Mouse (Mus musculus) 416B (cell line): ENCODE measurements around the gene Gm8127.
A peak's percentile ranks its signal among the peaks of the same experiment; 100 is the strongest.
"Not testable (repeated sequence)": the region's sequence is repeated elsewhere in the genome, so short reads cannot be mapped to it uniquely, and the experiment has no call there.

ENCODE experiments used
- DNase-seq: peaks from one replicate; pipeline ENCODE4 v3.0.0; 2011; ENCODE audit warnings: low read depth

Gene Gm8127

GRCm38 (mm10) chr14:43293503-43293902 lies at the start of gene Gm8127:
Gm8127 (minus strand) TSS chr14:43293832.
- DNase-seq, result not testable (repeated sequence)

GRCm38 (mm10) chr14:43337646-43338045 lies 44.0 kb upstream of the Gm8127 start:
- DNase-seq, result not testable (repeated sequence)

- DNase-seq, result not testable (repeated sequence)
Observed at GRCm38 (mm10) chr14:43331362-43331880, 37.8 kb upstream of the Gm8127 start.

- not testable (repeated sequence) for DNase-seq
Observed at GRCm38 (mm10) chr14:43328603-43329002, 35.0 kb upstream of the Gm8127 start.

- not testable (repeated sequence) for DNase-seq
Observed at GRCm38 (mm10) chr14:43319516-43319915, 25.9 kb upstream of the Gm8127 start.

- not testable (repeated sequence) for DNase-seq
Observed at GRCm38 (mm10) chr14:43278681-43279080, 15.0 kb downstream of the Gm8127 start.

- DNase-seq, result not testable (repeated sequence)
Observed at GRCm38 (mm10) chr14:43278146-43278545, 15.5 kb downstream of the Gm8127 start.

GRCm38 (mm10) chr14:43277468-43277867 lies 16.2 kb downstream of the Gm8127 start:
- DNase-seq, result not testable (repeated sequence)

GRCm38 (mm10) chr14:43275752-43276151 lies 17.9 kb downstream of the Gm8127 start:
- not testable (repeated sequence) for DNase-seq

- peak; percentile 1 for DNase-seq
Observed at GRCm38 (mm10) chr14:43274986-43275511, 18.6 kb downstream of the Gm8127 start, which contains the start of gene Gm9732. Gm9732 (plus strand) TSS chr14:43275036.

- not testable (repeated sequence) for DNase-seq
Observed at GRCm38 (mm10) chr14:43273161-43273560, 20.5 kb downstream of the Gm8127 start.

- DNase-seq, result not testable (repeated sequence)
Observed at GRCm38 (mm10) chr14:43269211-43269610, 24.4 kb downstream of the Gm8127 start.

- DNase-seq, result not testable (repeated sequence)
Observed at GRCm38 (mm10) chr14:43268521-43269084, 25.0 kb downstream of the Gm8127 start.

- not testable (repeated sequence) for DNase-seq
Observed at GRCm38 (mm10) chr14:43263421-43263820, 30.2 kb downstream of the Gm8127 start.

GRCm38 (mm10) chr14:43258349-43258748 lies 35.3 kb downstream of the Gm8127 start, which contains the start of gene Gm8126:
Gm8126 (plus strand) TSS chr14:43258649.
- not testable (repeated sequence) for DNase-seq

GRCm38 (mm10) chr14:43256511-43256910 lies 37.1 kb downstream of the Gm8127 start:
- not testable (repeated sequence) for DNase-seq

GRCm38 (mm10) chr14:43250549-43251253 lies 42.9 kb downstream of the Gm8127 start:
- DNase-seq, result not testable (repeated sequence)

GRCm38 (mm10) chr14:43249611-43250170 lies 43.9 kb downstream of the Gm8127 start:
- DNase-seq, result not testable (repeated sequence)
